Mouse (Mus musculus) lung, embryonic 16.5 days (tissue): ENCODE results near the gene Bcan. TPM values are rescaled to one million over a fixed set of nuclear protein-coding genes. Genes with fewer than 3 reads are reported as not detected.

Source experiments
- ATAC-seq: fragments of 200-750 bp; cut with Nextera tagmentation; 2 replicates; pipeline ENCODE4 v1.8.0; 2017; ENCODE audit warnings: low read depth, mild to moderate bottlenecking, moderate library complexity
- H3K27ac ChIP-seq: fragments of 300-500 bp; sonication (generic); 2 replicates; pipeline ENCODE4 v1.5.1; 2014; ENCODE audit warnings: mild to moderate bottlenecking, control low read depth, low read length
- H3K27me3 ChIP-seq: fragments of 300-500 bp; sonication (generic); 2 replicates; pipeline ENCODE4 v1.6.1; 2014; ENCODE audit warnings: low read depth, low read length, mixed read lengths; ENCODE audit not compliant: control insufficient read depth, insufficient read depth
- H3K36me3 ChIP-seq: fragments of 300-500 bp; sonication (generic); 2 replicates; pipeline ENCODE4 v1.6.1; 2014; ENCODE audit warnings: low read length; ENCODE audit not compliant: control insufficient read depth, insufficient read depth
- H3K4me1 ChIP-seq: fragments of 300-500 bp; sonication (generic); replicated peaks from 2 replicates; pipeline ENCODE4 v1.6.1; 2014; ENCODE audit warnings: low read length, mixed read lengths; ENCODE audit not compliant: control insufficient read depth, insufficient read depth
- H3K4me2 ChIP-seq: fragments of 300-500 bp; sonication (generic); 2 replicates; pipeline ENCODE4 v1.6.1; 2014; ENCODE audit warnings: low read depth, low read length, control low read depth
- H3K4me3 ChIP-seq: fragments of 300-500 bp; sonication (generic); 2 replicates; pipeline ENCODE4 v1.5.1; 2014; ENCODE audit warnings: mild to moderate bottlenecking, low read length, control low read depth
- H3K9ac ChIP-seq: fragments of 300-500 bp; sonication (generic); 2 replicates; pipeline ENCODE4 v1.6.1; 2014; ENCODE audit warnings: low read length, control low read depth
- H3K9me3 ChIP-seq: fragments of 300-500 bp; sonication (generic); 2 replicates; pipeline ENCODE4 v1.6.1; 2016; ENCODE audit warnings: low read length; ENCODE audit not compliant: control insufficient read depth
- WGBS: fragments of 180-500 bp; shearing (Covaris S2); extraction: QIAGEN DNeasy Blood & Tissue Kit; methylation state at CpG from one replicate; pipeline ENCODE4 v1.1.7; 2014; 5-methylcytosine and 5-hydroxymethylcytosine counted together
- polyA plus RNA-seq: library from polyadenylated mRNA; unstranded; fragments of >200 nt; fragmentation: Nextera tagmentation; extraction: Ambion mirVana; gene quantifications from 2 replicates; pipeline ENCODE4 v1.2.1, GENCODE M21; 2015

The Bcan gene
- polyA plus RNA-seq, 1 experiment from 2014 or later: 0.44 TPM

DNA sequence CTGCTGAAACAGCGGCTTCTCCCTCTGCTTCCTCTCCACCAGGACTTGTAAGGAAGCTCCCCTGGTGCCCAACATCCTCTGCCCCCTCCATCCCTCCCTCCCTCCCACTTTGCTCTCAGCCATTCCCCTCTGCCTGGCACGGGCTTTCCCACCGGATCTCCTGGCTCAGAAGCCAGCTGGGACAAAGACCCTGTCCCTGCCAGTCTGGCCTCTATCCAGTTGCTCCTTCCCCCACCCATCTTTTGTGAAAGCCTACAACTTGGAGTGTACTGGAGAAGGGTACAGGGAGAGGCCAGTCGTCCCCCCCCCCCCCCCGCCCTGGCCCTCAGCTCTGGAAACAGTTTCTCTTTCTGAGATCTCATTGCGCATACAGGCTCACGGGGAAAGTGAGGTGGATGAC is 1.3 kb downstream of the Bcan start:
- ATAC-seq: no peak
- Histone ChIP-seq H3K27me3 (peaks cover 96% of the 10 kb centered on the region), H3K4me2 (no peak overlapping the region), H3K27ac (no peak overlapping the region), H3K9ac (no peak overlapping the region), H3K4me1 (peaks cover 23% of the 10 kb centered on the region), H3K4me3 (no peak overlapping the region), H3K9me3 (no peaks in the 10 kb centered on the region), H3K36me3 (no peaks in the 10 kb centered on the region)
- WGBS: 4% methylated on average over 7 of the region's 7 CpGs

DNA sequence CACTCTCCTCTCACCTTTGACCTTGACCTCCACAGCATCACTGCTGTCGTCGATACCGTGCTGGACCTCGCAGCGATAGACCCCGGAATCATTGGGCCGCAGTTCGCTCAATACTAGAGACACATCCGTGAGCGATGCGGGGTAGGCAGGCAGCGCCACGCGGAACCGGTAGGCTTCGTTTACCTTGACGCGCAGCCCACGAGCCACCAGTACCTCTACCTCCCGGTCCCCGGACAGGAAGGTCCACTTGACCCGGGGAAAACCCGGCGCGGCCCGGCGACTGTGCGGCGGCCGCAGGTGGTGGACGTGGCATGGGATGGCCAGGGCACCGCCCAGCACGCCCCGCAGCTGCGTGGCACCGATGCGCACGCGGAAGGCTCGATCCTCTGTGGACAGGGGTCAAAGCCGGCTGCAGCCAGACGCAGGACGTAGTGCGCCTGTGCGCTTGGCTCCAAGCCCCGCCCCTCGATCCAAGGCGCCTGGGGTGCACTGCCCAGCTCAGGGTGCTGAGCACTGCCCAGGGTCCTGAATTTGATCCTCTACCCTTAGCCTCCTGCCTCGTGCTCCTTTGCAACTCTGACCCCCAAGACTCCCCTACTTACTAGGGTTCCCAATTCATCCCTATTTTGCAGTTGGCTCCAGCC is 2.9 kb downstream of the Bcan start:
- Histone ChIP-seq H3K4me3 (peak overlapping the region; percentile 43), H3K9ac (no peak overlapping the region), H3K27me3 (peaks cover 89% of the 10 kb centered on the region), H3K4me2 (peak overlapping the region; percentile 53), H3K4me1 (peaks cover 16% of the 10 kb centered on the region), H3K9me3 (no peaks in the 10 kb centered on the region), H3K27ac (no peak overlapping the region), H3K36me3 (no peaks in the 10 kb centered on the region)
- 0 out of 2 replicates have a peak, but pooled peaks have one; percentile 37 for ATAC-seq
- WGBS: 1% methylated on average over 49 of the region's 49 CpGs

DNA sequence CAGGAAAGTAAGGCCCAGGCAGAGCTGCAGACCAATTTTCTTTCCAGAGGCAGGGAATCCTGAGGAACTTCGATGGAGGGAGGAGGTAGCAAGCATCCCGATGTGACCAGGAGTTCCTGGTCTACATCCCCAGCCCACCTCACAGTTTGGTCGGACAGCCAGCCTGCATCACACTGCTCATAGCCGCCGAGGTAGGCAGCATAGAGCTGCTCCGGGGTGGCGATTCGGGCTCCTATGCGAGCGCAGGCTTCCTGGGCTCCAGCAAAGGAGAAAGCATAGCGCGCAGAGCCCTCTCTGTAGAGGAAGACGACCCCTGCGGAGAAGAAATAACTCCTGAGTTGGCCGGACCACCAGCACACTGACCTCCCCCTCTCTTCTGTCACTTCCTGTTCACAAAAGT is 3.6 kb downstream of the Bcan start:
- Histone ChIP-seq H3K4me3 (no peak overlapping the region), H3K4me1 (peaks cover 15% of the 10 kb centered on the region), H3K27me3 (peaks cover 82% of the 10 kb centered on the region), H3K4me2 (no peak overlapping the region), H3K36me3 (no peaks in the 10 kb centered on the region), H3K9me3 (no peaks in the 10 kb centered on the region), H3K9ac (no peak overlapping the region), H3K27ac (no peak overlapping the region)
- WGBS: 3% methylated on average over 15 of the region's 15 CpGs
- ATAC-seq: no peak

DNA sequence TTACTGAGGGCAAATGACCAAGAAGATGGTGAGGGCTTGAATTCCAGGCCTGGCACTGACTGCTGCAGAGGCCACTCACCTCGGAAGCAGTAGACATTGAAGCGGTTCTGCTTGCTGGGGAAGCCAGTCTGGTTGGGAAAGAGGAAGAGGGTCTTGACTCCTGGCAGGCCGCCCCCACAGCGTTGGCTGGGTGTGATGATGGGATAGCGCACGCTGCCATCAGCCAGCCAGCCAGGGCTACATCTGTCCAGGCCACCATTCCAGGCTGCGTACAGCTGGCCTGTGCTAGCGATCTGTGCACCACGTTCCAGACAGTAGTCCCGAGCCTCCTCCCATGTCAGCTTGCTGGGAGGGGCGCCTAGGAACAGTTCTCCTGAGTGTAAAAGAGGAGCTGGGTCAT is 4.7 kb downstream of the Bcan start:
- Histone ChIP-seq H3K9ac (no peak overlapping the region), H3K36me3 (no peaks in the 10 kb centered on the region), H3K4me2 (no peak overlapping the region), H3K4me1 (peaks cover 12% of the 10 kb centered on the region), H3K27me3 (peaks cover 72% of the 10 kb centered on the region), H3K4me3 (no peak overlapping the region), H3K27ac (no peak overlapping the region), H3K9me3 (no peaks in the 10 kb centered on the region)
- 24% methylated on average over 11 of the region's 11 CpGs for WGBS
- ATAC-seq: no peak

DNA sequence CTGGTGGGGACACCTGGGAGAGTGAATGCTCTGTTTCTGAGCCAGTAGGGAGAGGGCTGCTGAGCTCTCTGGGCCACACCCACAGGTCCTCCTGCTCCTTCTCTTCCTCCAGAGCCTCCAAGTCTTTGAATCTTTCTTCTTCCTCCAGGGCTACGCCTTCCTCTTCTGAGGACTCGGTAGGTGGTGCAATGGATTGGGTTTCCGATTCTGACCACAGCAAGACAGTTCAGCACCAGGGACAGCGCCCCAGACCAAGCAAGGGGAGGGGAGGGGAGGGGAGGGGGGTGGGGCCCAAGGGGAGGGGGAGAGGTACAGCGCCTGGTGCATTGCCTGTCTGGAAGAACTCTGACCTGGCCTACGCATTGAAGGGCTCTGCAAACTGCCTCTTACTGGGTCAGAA is 6.6 kb downstream of the Bcan start:
- Histone ChIP-seq H3K9ac (no peak overlapping the region), H3K4me1 (peaks cover 5% of the 10 kb centered on the region), H3K4me2 (no peak overlapping the region), H3K36me3 (no peaks in the 10 kb centered on the region), H3K27ac (no peak overlapping the region), H3K27me3 (peaks cover 67% of the 10 kb centered on the region), H3K4me3 (no peak overlapping the region), H3K9me3 (no peaks in the 10 kb centered on the region)
- ATAC-seq: no peak
- WGBS: 0% methylated on average over 4 of the region's 6 CpGs

DNA sequence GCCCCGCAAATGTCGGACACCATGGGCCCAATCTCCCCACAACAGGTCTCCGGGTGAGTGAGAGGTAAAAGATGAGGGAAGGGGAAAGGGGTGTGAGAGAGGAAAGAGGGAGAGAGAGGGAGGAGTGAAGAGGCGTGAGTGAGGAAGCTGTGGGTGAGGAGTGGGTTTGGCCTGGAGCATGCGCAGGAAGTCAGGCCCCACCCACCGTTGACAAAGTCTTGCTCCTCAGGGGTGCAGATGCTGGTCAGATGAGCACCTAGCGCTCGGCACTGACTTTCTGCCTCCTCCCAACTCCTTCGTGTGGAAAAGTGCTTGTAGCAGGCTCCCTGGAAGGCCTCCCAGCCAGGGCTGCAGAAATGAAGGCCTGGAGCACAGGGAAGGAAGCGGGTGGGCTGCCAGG is 10.1 kb downstream of the Bcan start:
- ATAC-seq: no peak
- WGBS: 23% methylated on average over 10 of the region's 10 CpGs
- peaks cover 32% of the 10 kb centered on the region for H3K27me3 ChIP-seq

DNA sequence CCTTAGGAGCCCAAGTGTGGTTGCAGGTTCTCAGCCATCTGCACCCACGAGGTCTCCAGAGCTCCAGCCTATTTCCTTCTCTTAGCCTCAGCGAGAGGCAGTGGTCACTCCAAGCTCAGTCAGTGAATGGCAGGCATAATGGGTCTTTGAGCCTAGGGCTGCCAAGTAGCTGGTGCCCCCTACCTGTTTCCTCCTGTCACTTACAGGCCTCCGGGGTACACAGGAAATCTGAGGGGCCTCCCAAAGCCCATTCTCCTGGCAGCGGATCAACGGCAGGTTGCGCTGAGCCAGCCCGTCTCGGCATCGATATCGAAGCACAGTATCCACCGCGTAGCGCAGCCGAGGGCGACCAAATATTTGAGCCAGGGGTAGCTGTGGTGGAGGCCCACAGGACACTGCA is 12.0 kb downstream of the Bcan start:
- peaks cover 14% of the 10 kb centered on the region for H3K27me3 ChIP-seq
- H3K9me3 ChIP-seq: no peaks in the 10 kb centered on the region
- H3K9ac ChIP-seq: peak overlapping the region; percentile 53
- WGBS: 4% methylated on average over 15 of the region's 15 CpGs
- H3K4me2 ChIP-seq: peak overlapping the region; percentile 60
- H3K4me3 ChIP-seq: peak overlapping the region; percentile 38
- H3K4me1 ChIP-seq: peaks cover 47% of the 10 kb centered on the region
- H3K36me3 ChIP-seq: no peaks in the 10 kb centered on the region
- ATAC-seq: peak; percentile 0; the same call in 1 of the 2 replicates
- no peak overlapping the region for H3K27ac ChIP-seq

More for the DNA sequence above, 10.1 kb downstream of the Bcan start:
- Histone ChIP-seq H3K9ac (no peak overlapping the region), H3K4me1 (peaks cover 31% of the 10 kb centered on the region), H3K9me3 (no peaks in the 10 kb centered on the region), H3K36me3 (no peaks in the 10 kb centered on the region), H3K27ac (no peak overlapping the region), H3K4me2 (no peak overlapping the region), H3K4me3 (no peak overlapping the region)

DNA sequence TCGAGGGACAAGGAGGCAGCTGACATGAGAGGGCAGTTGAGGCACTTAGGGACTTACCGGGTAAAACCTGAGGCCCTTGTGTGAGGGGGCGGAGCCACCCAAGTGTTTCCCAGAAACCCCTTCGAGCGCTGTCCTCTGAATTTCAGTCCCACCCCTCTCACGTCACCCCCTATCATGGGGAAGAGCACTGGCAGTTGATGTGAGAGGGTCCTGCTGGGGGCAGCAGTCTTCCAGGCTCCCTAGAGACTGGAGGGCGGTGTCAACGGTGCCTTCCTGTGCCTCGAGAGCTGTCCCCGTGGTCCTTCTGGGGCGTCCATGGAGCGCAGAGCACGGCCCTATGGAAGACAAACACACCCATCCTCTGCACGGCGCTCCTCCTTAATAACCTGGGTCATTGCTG is 12.4 kb downstream of the Bcan start:
- H3K4me3 ChIP-seq: peak overlapping the region; percentile 38
- H3K36me3 ChIP-seq: no peaks in the 10 kb centered on the region
- peak; percentile 58 for ATAC-seq
- H3K27me3 ChIP-seq: peaks cover 14% of the 10 kb centered on the region
- H3K9ac ChIP-seq: peak overlapping the region; percentile 53
- H3K9me3 ChIP-seq: no peaks in the 10 kb centered on the region
- peak overlapping the region; percentile 60 for H3K4me2 ChIP-seq
- no peak overlapping the region for H3K27ac ChIP-seq
- peaks cover 51% of the 10 kb centered on the region for H3K4me1 ChIP-seq
- under 1% methylated on average over 15 of the region's 15 CpGs for WGBS

DNA sequence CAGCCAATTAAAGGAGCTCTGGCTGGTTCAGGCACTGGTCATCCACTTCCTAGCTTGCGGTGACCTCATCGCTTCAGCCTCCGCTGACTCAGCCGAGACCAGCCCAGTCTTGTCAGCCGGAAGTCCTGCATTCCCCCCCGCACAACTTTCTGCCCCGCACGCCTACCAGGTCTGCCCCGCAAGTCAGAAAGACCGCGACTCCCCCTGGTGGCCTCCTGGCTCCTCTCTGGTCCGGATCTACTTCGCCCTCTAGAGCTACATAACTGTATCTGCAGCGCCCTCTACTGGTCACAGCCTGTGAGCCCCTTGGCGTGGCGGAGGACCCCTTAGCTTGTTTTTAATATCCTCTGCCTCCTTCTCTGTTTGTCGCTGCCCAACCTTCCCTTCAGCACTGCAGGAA is 13.2 kb downstream of the Bcan start:
- peaks cover 59% of the 10 kb centered on the region for H3K4me1 ChIP-seq
- peak overlapping the region; percentile 53 for H3K9ac ChIP-seq
- peak overlapping the region; percentile 74 for H3K27ac ChIP-seq
- H3K27me3 ChIP-seq: peaks cover 14% of the 10 kb centered on the region
- H3K36me3 ChIP-seq: no peaks in the 10 kb centered on the region
- H3K4me3 ChIP-seq: peak overlapping the region; percentile 38
- H3K9me3 ChIP-seq: no peaks in the 10 kb centered on the region
- WGBS: under 1% methylated on average over 17 of the region's 17 CpGs
- peak overlapping the region; percentile 60 for H3K4me2 ChIP-seq
- peak; percentile 71 for ATAC-seq
